Mouse (Mus musculus) midbrain, embryonic 12.5 days (tissue): ENCODE data around the gene Dact1. TPM values are rescaled to one million over a fixed set of nuclear protein-coding genes. Genes with fewer than 3 reads are reported as not detected.

ENCODE experiments used
- ATAC-seq: fragments of 200-750 bp; cut with Nextera tagmentation; 2 replicates; pipeline ENCODE4 v1.8.0; 2017; ENCODE audit warnings: low read depth, moderate TSS enrichment, moderate library complexity; ENCODE audit not compliant: low FRiP score
- H3K27ac ChIP-seq: fragments of 300-500 bp; sonication (generic); replicated peaks from 2 replicates; pipeline ENCODE4 v1.5.1; 2016; ENCODE audit warnings: mild to moderate bottlenecking
- H3K27me3 ChIP-seq: fragments of 300-500 bp; sonication (generic); 2 replicates; pipeline ENCODE4 v1.6.1; 2016; ENCODE audit warnings: mild to moderate bottlenecking
- H3K36me3 ChIP-seq: fragments of 300-500 bp; sonication (generic); 2 replicates; pipeline ENCODE4 v1.6.1; 2016
- H3K4me1 ChIP-seq: fragments of 300-500 bp; sonication (generic); 2 replicates; pipeline ENCODE4 v1.6.1; 2016
- H3K4me2 ChIP-seq: fragments of 300-500 bp; sonication (generic); replicated peaks from 2 replicates; pipeline ENCODE4 v1.6.1; 2016; ENCODE audit warnings: mild to moderate bottlenecking, moderate library complexity
- H3K4me3 ChIP-seq: fragments of 300-500 bp; sonication (generic); 2 replicates; pipeline ENCODE4 v1.5.1; 2016; ENCODE audit warnings: mild to moderate bottlenecking
- H3K9ac ChIP-seq: fragments of 300-500 bp; sonication (generic); replicated peaks from 2 replicates; pipeline ENCODE4 v1.6.1; 2016; ENCODE audit warnings: mild to moderate bottlenecking, moderate library complexity
- H3K9me3 ChIP-seq: fragments of 300-500 bp; sonication (generic); 2 replicates; pipeline ENCODE4 v1.6.1; 2016; ENCODE audit warnings: mild to moderate bottlenecking
- WGBS: fragments of 180-500 bp; shearing (Covaris S2); methylation state at CpG from one replicate; pipeline ENCODE4 v1.1.7; 2016; 5-methylcytosine and 5-hydroxymethylcytosine counted together
- polyA plus RNA-seq: library from polyadenylated mRNA; unstranded; fragments of >200 nt; fragmentation: Nextera tagmentation; extraction: Ambion mirVana; gene quantifications from 2 replicates; pipeline ENCODE4 v1.2.1, GENCODE M21; 2016

Dact1 gene
- 30.5 and 32.6 TPM in 2 replicates for polyA plus RNA-seq

DNA sequence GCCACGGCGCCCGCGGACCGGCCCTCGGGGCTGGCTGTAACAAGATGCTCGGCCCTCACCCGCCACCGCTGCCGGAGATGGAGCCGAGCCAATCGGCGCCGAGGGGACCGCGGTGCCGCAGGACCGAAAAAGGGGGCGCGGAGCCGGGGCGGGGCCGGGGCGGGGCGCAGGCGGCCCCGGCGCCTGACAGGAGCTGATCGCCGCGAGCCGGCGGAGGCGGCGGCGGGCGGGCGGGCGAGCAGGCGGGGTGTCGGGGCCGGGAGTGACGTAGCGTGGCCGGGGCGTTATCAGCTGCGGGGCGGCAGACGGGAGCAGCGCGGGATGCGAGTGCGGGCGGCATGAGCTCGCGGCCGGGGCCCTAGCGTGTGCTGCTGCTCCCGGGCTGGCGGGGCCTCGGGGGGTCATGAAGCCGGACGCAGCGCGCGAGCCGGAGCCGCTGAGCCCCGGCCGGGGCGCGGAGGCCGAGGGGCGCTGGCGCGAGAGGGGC, at the start of gene Dact1:
Dact1 (plus strand) TSS at position 304 of the 487 bp plus-strand sequence.
- ATAC-seq: peak; percentile 92

DNA sequence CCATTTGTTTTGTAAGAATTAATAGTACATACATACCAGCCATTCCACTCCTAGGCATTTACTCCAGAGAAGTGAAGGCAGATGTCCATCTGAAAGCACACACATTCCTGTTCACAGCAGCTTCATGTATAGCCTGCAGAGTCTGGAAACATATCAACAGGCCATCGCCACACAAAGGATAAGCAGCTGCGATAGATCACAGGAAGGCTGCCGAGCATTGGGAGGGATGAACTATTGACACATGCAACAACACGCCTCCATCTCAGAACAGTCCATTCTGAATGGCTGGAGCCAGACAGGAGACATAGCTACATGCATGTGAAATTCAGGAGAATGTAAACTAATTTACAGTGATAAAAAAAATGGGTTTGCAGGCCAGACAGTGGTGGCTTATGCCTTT, 45.5 kb upstream of the Dact1 start:
- no peak overlapping the region for H3K9ac ChIP-seq
- 80% methylated on average over 4 of the region's 4 CpGs for WGBS
- no peak for ATAC-seq
- H3K27ac ChIP-seq: no peak overlapping the region
- H3K4me1 ChIP-seq: no peaks in the 10 kb centered on the region
- H3K4me2 ChIP-seq: no peak overlapping the region
- H3K4me3 ChIP-seq: no peak overlapping the region
- H3K27me3 ChIP-seq: no peaks in the 10 kb centered on the region
- H3K36me3 ChIP-seq: no peaks in the 10 kb centered on the region
- no peaks in the 10 kb centered on the region for H3K9me3 ChIP-seq

More for the DNA sequence above, at the start of gene Dact1:
- Histone ChIP-seq H3K9ac (peak within 1 kb of the TSS; percentile 88), H3K27me3 (peaks cover 21% of the 10 kb centered on the region), H3K4me1 (peaks cover 11% of the 10 kb centered on the region), H3K4me3 (peak within 1 kb of the TSS; percentile 84), H3K36me3 (peaks cover 3% of the 10 kb centered on the region; the same call in 1 of the 2 replicates), H3K4me2 (peak within 1 kb of the TSS; percentile 89), H3K27ac (peak within 1 kb of the TSS; percentile 88), H3K9me3 (no peaks in the 10 kb centered on the region)
- 2% methylated on average over 40 of the region's 76 CpGs for WGBS

DNA sequence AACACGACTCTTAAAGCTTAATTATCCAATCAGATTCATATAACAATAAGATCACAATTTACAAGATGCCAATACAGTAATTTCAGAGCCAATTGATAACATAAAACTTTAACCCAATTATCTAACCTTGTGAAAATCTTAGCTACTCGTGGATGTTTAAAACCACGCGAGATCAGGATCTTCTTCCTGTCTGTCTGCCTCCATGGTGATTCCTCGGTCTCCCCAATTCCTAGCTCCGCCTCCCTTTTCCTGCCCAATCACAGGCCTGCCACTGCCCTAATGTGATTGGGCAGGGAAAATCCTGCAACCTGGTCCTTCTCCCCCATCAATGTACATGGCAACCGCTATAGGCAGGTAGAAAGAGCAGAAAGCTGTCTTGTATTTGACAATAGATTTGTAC, 40.3 kb upstream of the Dact1 start:
- Histone ChIP-seq H3K4me2 (no peak overlapping the region), H3K27ac (no peak overlapping the region), H3K9me3 (no peaks in the 10 kb centered on the region), H3K36me3 (no peaks in the 10 kb centered on the region), H3K27me3 (no peaks in the 10 kb centered on the region), H3K9ac (no peak overlapping the region), H3K4me1 (no peaks in the 10 kb centered on the region), H3K4me3 (no peak overlapping the region)
- 90% methylated on average over 7 of the region's 7 CpGs for WGBS
- ATAC-seq: no peak

DNA sequence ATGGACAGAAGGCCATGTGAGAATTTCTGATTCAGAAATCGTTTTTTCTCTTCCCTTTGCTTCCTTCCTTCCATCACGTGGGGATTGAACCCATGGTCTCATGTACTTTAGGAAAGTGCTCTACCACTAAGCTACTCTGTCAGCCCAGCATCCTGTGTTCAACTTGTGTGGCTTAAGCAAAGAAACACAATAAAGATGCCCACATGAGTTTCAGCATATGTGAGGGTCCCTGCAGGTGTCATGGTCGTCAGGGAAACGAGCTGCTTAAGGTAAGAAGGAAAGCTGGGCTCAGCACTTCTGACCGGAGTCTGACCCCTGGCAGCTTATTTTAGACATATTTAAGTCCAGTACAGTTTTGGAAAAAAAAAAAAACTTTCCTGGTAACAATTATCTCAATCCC, 38.6 kb upstream of the Dact1 start:
- H3K36me3 ChIP-seq: no peaks in the 10 kb centered on the region
- H3K27me3 ChIP-seq: no peaks in the 10 kb centered on the region
- no peak overlapping the region for H3K4me2 ChIP-seq
- ATAC-seq: no peak
- no peaks in the 10 kb centered on the region for H3K4me1 ChIP-seq
- H3K4me3 ChIP-seq: no peak overlapping the region
- no peaks in the 10 kb centered on the region for H3K9me3 ChIP-seq
- no peak overlapping the region for H3K9ac ChIP-seq
- no peak overlapping the region for H3K27ac ChIP-seq
- WGBS: 73% methylated on average over 5 of the region's 5 CpGs

DNA sequence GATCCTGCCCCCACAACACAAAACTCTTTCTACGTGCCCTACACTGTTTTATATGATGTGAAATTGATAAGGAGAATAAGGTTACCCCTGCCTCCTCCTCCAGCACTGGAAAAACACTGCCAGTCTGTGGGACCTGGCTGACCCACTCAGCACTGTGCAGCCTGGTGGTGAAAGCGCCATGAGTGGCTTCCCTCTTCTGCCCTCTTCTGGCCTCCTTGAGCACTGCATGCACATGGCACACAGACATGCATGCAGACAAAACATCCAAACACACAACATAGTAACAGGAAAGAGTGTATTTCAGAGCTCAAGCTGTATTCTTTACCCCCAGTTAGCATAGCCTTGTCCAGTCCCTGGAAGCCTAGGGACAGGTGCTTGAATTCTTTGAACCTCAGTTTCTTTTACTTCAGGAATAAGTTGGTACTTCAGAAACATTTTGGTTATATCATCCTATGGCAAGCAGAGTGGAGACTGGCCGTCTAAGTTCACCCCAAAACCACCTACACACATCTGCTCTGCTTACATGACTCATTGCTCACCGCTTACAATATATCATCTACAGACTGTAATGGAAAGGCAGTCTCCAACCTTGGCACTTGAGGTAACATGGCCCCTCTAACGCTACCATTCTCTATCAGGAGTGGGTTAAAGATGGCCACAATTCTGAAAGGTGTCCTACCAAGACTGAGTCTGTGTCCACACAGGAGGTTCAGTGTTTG, 35.0 kb upstream of the Dact1 start:
- no peaks in the 10 kb centered on the region for H3K4me1 ChIP-seq
- ATAC-seq: no peak
- H3K9me3 ChIP-seq: no peaks in the 10 kb centered on the region
- no peak overlapping the region for H3K4me2 ChIP-seq
- no peak overlapping the region for H3K9ac ChIP-seq
- no peaks in the 10 kb centered on the region for H3K27me3 ChIP-seq
- H3K4me3 ChIP-seq: no peak overlapping the region
- WGBS: 91% methylated on average over 5 of the region's 5 CpGs
- no peak overlapping the region for H3K27ac ChIP-seq
- no peaks in the 10 kb centered on the region for H3K36me3 ChIP-seq

DNA sequence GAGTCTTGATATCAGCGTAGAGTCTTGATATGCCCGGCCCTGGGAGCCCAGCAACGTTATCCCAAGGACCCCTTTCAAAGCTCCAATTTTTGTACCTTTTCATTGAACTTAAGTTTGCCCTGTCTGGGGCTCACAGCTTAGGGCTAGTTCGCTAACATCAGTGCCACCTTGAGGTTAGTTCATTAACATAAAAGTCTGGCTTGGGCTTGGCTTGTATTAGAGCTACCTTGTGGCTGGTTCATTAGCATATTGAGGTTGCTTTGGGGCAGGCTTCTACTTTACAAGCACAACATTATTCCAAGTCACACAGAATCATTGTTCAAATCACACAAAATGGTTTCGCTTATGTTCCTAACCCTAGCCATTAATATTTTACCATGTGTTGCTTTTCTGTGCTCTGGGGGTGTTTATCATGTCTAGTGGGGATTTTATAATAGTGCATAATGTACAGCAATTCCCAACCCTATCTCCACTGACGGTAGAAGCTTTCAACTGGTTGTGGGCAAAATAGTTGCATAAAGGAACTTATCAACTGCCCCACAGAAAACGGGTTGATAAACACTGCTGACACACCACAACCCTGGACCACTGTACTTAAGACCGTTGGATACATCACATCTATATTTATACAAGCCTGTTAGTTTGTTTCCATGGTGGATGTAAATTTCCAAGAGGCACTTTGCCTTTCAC, 33.6 kb upstream of the Dact1 start:
- no peak for ATAC-seq
- H3K36me3 ChIP-seq: no peaks in the 10 kb centered on the region
- no peaks in the 10 kb centered on the region for H3K9me3 ChIP-seq
- no peaks in the 10 kb centered on the region for H3K27me3 ChIP-seq
- H3K4me1 ChIP-seq: peaks cover 2% of the 10 kb centered on the region; the same call in 1 of the 2 replicates
- no peak overlapping the region for H3K4me3 ChIP-seq
- no peak overlapping the region for H3K9ac ChIP-seq
- 90% methylated on average over 8 of the region's 8 CpGs for WGBS
- no peak overlapping the region for H3K4me2 ChIP-seq
- H3K27ac ChIP-seq: no peak overlapping the region

DNA sequence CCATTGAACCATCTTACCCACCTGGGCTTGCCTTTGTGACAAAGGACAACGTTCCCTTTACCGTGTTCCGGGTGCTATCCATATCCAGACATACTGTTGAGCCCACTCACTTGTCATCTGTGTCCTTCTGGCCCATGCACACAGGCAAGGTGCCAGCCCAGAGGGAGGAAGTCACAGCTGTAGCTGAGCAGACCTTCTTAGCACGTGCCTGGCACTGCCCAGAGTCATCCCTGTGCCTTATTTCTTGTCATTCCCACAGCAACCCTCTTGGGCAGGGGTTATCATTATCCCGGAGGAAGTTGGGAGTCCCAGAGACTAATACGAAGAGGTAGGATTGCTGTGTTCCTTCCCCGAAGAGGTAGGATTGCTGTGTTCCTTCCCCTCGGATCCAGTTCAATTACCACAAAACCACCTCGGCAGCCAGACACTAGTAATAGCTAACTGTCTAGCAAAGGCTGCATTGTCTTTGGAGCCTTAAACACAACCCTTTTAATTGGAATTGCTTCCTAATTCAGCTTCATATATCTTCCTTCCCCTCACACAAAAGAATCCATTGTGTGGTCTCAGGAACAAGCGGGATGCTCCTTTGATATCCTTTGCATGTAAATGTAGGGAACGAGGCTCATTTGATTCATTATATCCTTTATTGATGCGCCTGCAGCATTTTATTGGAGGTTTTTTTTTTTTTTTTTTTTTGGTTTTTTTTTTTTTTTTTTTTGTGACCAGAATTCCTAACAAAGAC, 30.0 kb upstream of the Dact1 start:
- H3K9me3 ChIP-seq: no peaks in the 10 kb centered on the region
- H3K36me3 ChIP-seq: no peaks in the 10 kb centered on the region
- WGBS: 64% methylated on average over 12 of the region's 12 CpGs
- H3K9ac ChIP-seq: no peak overlapping the region
- H3K4me3 ChIP-seq: no peak overlapping the region
- 0 out of 2 replicates have a peak overlapping the region, but pooled peaks have one; percentile 3 for H3K27ac ChIP-seq
- no peak overlapping the region for H3K4me2 ChIP-seq
- no peak for ATAC-seq
- H3K27me3 ChIP-seq: no peaks in the 10 kb centered on the region
- peaks cover 2% of the 10 kb centered on the region; the same call in 1 of the 2 replicates for H3K4me1 ChIP-seq

DNA sequence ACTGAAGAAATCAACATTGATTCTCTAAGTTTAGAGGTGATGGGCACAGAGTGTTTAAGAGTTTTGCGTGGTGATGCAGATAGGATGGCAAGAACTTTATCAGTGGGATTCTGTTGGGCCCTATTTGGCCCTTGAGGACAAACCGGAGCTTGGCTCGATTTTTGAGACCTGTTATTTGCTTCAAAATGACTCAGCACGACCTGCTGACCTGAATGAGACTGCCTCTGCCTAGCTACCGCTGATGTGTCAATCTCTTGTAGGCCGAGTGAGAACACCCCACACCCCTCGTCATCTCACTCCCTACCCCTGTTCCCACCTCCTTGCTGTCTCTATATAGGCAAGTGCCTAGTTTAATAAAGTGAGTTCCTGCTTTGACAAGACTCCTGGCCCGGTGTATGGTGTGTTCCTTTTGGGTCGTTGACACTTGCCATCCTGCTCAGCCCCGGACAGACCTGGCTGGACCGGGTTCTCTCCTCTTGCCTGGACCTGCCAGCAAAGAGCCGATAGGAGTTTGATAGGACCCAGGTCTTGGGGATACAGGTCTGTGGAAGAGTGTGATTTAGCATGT, 28.4 kb upstream of the Dact1 start:
- no peak overlapping the region for H3K27ac ChIP-seq
- 86% methylated on average over 12 of the region's 12 CpGs for WGBS
- no peaks in the 10 kb centered on the region for H3K36me3 ChIP-seq
- H3K4me1 ChIP-seq: peaks cover 2% of the 10 kb centered on the region; the same call in 1 of the 2 replicates
- H3K27me3 ChIP-seq: no peaks in the 10 kb centered on the region
- no peaks in the 10 kb centered on the region for H3K9me3 ChIP-seq
- H3K9ac ChIP-seq: no peak overlapping the region
- H3K4me3 ChIP-seq: no peak overlapping the region
- ATAC-seq: no peak
- H3K4me2 ChIP-seq: no peak overlapping the region

DNA sequence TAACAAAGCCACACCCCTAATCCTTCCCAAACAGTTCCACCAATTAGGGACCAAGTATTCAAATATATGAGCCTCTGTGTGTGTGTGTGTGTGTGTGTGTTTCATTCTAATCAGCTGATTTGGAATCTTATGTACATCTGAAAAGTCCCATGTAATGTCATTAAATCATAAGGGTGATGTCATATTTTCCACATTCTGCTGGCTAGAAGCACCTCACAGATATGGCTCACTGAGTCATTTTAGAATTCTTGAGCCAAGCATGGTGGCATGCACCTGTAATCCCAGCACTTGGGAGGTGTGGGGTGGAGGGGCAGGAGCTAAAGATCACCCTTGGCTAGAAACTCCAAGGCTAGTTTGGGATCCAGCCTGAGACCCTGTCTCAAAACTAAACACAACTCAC, 24.3 kb upstream of the Dact1 start:
- Histone ChIP-seq H3K4me2 (no peak overlapping the region), H3K4me3 (no peak overlapping the region), H3K27me3 (no peaks in the 10 kb centered on the region; the same call in 1 of the 2 replicates), H3K9me3 (no peaks in the 10 kb centered on the region), H3K9ac (no peak overlapping the region), H3K27ac (no peak overlapping the region), H3K4me1 (peaks cover 3% of the 10 kb centered on the region; the same call in 1 of the 2 replicates), H3K36me3 (no peaks in the 10 kb centered on the region)
- ATAC-seq: no peak

DNA sequence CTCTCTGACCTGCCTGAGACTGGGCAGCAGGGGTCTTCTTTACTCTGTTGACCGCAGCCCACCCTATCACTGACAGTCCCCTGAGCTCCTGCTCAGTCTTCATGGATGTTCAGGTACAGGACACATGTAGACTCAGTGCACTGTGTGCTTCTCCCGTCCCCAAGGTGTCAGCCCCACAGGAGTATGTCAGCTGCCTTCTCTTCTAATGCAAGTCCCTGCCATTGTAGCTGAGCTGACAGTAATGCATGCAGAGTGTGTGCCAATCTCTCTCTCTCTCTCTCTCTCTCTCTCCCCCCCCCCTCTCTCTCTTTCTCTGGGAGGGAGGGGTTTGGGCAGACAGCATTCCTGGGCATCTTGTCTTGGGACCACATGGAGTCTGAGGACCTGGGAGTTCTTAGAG, 19.2 kb upstream of the Dact1 start:
- H3K4me2 ChIP-seq: no peak overlapping the region
- no peak overlapping the region for H3K27ac ChIP-seq
- no peaks in the 10 kb centered on the region for H3K36me3 ChIP-seq
- H3K9me3 ChIP-seq: no peaks in the 10 kb centered on the region
- H3K4me3 ChIP-seq: no peak overlapping the region
- H3K4me1 ChIP-seq: peaks cover 19% of the 10 kb centered on the region
- H3K9ac ChIP-seq: no peak overlapping the region
- ATAC-seq: 0 out of 2 replicates have a peak, but pooled peaks have one; percentile 19
- WGBS: 85% methylated on average over 2 of the region's 2 CpGs
- peaks cover 11% of the 10 kb centered on the region for H3K27me3 ChIP-seq

DNA sequence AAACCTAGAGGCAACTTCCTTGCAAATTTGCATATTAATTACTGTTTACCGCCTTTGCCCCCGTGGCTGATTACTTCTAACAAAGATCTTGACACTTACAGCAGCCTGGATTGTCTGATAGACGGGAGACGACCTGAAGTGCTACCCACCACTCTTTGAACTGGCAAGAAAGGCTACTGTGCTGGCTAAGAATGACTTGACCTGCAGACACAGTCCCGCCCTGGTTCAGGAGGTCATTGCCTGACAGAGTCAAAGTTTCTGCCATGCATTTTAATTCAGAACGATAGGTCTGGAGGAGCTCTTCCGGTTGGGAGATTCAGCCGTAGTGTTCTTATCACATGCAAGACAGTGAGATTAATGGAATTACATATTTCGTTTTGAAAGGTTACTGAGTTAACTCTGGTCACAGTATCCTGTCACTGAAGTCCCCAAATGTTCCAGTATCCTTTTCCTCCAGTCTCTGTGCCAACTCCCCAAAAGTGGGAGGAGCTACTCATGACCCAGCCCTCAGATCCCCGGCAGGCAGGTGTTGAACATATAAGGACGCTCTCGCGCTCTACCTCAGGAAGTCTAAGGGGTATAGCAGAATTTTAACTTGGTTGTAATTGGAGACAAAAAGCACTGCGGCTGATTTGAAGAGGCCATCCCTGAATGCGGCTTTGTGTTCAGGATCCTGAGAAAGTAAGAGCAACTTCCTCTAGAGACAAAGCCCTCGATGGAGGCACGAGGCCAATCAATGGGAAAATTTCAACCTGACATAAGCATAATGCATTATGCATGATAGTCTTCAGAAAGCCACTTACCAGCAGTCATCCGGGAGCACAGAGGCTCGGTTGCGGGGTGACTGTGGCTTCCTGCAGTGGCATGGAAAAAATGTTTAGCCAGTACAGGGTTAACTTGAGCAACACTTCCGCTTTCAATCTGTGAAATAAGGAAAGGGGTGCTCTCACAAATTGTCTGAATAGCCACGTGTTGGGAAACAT, 15.4 kb upstream of the Dact1 start:
- Histone ChIP-seq H3K27me3 (peaks cover 11% of the 10 kb centered on the region; the same call in 1 of the 2 replicates), H3K9me3 (no peaks in the 10 kb centered on the region), H3K9ac (no peak overlapping the region), H3K4me2 (peak overlapping the region; percentile 42), H3K36me3 (no peaks in the 10 kb centered on the region), H3K27ac (no peak overlapping the region), H3K4me3 (peak overlapping the region; percentile 7; the same call in 1 of the 2 replicates), H3K4me1 (peaks cover 22% of the 10 kb centered on the region)
- peak; percentile 69 for ATAC-seq
- WGBS: 15% methylated on average over 22 of the region's 22 CpGs
